Mouse (Mus musculus) right cerebral cortex, postnatal 10 days (tissue): Measurements from ENCODE around the gene Sgk1.
A peak's percentile ranks its signal among the peaks of the same experiment; 100 is the strongest.
"Not testable (repeated sequence)": the region's sequence is repeated elsewhere in the genome, so short reads cannot be mapped to it uniquely, and the experiment has no call there.

Source experiments
- DNase-seq, 2 experiments: peaks; one replicate each; pipeline ENCODE4 v3.0.0; 2021; ENCODE audit warnings: low spot score in 2 of 2

Gene Sgk1

GRCm38 (mm10) chr10:21868221-21868620 is 13.8 kb upstream of the Sgk1 start:
- DNase-seq, result no peak

DNA sequence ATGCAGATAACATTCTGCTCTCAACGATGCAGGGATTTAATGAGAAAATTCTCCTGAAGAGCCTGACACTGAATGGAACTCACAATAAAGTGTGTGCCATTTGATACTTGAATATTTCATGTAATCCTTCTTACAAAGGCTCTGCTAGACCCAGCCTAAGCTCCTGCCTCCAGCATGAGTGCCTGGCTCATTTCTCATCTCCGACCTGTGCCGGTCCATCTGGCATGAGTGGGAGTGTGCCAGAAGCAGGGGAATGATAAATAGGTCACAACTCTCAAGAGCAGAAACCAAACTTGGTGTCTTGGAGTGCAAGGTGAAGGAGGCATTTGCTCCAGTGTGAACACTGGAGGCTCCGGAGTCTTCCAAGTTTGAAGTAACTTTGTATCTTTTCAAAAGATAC is 13.4 kb upstream of the Sgk1 start:
- no peak for DNase-seq

- DNase-seq, result no peak
Measured at GRCm38 (mm10) chr10:21881837-21882183, 174 bp upstream of the Sgk1 start.

- DNase-seq, result peak; percentile 53 to 64
Measured at GRCm38 (mm10) chr10:21883587-21883986, 1.6 kb downstream of the Sgk1 start.

DNA sequence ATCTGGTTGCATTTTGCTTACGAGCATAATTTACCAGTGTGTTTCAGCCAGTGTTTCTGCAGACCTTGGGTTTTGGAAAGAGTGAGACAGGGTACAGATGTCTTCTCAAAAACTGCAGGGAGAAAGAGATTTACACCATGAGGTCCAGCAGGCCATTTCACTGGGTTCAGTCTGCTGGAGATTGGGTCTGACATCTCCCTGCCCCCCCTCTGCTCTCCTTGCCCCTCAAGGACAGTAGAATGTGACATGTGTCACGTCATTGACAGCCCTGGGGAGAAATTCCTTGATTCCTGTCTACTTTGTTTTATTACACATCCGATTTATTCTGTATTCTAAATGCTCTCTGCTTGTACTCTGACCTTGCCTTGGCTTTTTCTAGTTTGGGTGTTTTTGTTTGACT is 2.5 kb downstream of the Sgk1 start:
- no peak for DNase-seq

- no peak for DNase-seq
Measured at GRCm38 (mm10) chr10:21889141-21889765, 7.3 kb downstream of the Sgk1 start.

DNA sequence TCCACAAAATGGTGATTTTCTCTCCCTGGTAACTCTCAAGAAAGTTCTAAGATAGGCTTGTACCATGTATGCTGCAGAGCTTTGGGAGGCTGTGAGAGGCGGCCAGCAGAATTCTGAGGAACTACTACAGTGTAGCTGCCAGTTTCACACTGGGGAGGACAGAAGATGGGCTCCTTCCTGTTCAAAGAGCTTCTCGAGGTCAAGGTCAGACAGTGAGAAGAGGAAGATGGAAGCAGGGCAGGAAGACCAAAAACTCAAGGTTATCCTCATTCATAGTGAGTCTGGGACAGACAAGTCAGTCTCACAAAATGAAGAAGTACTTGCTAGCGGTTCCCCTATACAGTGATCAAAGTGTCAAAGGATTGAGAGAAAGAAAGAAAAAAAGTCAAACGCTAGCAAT is 8.3 kb downstream of the Sgk1 start:
- DNase-seq, result no peak

GRCm38 (mm10) chr10:21891442-21891841 is 9.5 kb downstream of the Sgk1 start:
- no peak for DNase-seq

DNA sequence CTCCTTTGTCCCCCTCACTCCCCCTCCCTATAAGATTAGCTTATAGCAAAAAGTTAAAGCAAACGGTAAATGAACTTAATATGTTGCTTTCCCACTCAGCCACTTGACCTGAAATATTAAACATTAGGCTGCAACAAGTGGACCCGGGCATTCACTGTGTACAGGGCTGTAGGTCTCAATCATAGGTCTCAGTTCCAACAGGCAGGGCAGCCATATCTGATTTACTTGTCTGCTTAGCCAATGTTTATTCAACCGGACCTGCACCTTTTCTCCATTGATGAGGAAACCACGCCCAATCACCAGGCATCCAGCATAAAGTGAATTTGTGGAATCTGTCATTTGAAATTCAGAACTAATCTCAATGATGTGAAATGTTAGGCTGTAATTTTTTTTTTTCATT is 10.1 kb downstream of the Sgk1 start:
- DNase-seq, result no peak

DNA sequence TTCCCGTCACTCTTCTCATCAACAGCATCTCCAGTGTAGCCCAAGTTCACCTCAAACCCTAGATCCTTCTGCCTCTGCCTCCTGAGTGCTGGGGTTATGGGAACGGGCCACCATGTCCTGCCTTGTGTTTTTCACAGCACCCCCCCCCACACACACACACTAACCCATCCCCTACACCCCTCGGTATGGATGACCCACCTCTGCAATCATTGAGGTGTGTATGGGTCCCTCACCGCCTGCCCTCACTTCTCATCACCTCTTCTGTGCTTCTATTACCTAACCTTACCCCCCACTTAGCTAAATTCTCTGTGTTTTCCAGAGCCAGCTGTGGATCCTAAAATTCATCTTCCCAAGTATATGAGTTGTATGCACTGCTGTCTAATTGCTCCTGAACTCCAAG is 16.4 kb downstream of the Sgk1 start:
- no peak for DNase-seq

DNA sequence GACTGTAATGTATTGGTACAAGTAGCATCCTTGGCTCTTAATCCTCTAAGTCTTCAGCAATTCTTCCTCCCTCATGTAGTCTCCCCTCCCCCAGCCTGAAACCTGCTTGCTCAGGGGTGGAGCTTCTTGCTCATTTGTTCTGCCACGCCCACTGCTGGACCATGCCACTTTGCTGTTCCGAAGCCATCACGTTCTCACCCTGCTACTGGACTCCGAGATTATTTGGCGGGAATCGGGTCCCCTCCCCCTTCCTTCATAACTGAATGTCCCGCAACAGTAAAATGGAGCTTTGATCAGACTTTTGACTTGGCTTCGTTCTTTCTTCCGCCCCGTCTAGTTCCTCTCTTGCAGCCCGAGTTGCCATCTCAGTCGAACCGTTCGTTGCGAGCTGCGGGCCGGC is 16.9 kb downstream of the Sgk1 start:
- not testable (repeated sequence) for DNase-seq

GRCm38 (mm10) chr10:21899397-21899796 is 17.4 kb downstream of the Sgk1 start:
- no peak for DNase-seq

DNA sequence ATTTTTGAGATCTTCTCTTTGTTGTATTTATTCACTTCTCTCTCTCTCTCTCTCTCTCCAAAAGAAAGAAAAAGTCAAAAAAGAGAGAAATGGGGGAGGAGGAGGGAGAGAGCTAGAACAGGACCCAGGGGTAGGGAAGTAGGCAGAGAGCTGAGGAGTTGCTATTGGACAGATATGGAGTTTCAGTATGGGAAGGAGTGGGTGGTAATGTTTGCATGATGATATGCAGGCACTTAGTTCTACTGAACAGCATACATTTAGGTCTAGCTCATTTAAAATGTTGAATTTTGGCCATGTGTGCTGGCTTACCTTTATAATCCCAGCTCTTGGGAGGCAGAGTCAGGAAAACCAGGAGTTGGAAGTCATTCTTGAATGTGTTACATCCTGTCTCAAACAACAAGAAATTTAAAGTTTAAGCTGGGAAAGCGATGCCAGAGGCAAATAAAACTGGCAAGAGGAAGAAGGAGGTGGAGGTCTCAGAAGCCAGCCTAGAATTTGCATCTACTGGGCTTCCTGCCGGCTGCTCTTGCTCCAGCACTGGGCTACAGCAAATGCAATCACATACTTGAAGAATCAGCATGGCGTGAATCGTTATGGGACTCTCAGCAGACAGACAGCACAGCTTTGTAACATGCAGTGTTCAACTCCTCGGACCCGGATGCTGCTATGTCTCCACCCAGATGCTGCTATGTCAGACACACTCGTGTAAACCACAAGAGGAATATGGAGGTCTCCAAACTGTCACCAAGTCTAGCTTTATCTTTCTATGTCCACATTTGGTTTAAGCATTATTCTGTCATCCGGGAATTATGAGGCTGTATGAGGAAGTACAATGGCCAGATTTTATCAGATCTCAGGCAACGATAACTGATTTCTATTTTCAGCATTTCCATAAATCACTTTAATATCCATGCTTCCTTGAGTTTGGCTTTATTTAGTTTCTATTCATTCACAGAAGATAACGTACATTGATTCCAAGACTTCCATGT is 20.5 kb downstream of the Sgk1 start:
- no peak for DNase-seq

DNA sequence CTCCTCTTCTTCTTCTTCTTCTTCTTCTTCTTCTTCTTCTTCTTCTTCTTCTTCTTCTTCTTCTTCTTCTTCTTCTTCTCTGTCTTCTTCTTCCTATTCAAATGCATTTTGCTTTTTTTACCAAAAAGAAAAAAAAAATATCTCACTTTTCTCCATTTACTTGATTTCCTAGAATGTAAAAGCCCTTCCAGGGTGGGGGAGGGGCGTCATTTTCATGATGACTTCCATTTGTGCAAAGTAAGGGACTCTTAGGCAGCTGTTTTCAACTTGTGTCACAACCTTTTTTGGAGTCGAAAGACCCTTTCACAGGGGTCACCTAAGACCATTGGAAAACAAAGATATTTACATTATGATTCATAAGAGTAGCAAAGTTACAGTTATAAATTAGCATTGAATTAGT is 22.2 kb downstream of the Sgk1 start:
- DNase-seq, result no peak

DNA sequence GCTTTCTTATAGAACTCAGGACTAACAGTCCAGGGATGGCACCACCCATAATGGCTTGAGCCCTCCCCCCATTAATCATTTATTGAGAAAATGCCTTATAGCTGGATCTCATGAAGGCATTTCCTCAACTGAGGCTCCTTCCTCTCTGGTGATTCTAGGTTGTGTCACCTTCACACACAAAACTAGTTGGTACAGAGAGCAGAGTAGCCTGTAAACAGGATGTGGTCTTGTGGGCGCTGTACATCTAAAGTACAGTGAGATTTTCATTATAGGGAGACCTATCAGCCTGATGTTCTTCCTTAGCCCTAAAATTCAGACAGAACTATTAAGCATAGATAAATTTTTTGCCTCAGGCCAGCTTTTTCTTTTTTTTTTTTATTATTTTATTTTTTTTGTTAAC is 23.6 kb downstream of the Sgk1 start:
- no peak for DNase-seq

GRCm38 (mm10) chr10:21906894-21907446 is 25.0 kb downstream of the Sgk1 start:
- no peak for DNase-seq

- no peak for DNase-seq
Measured at GRCm38 (mm10) chr10:21907784-21908183, 25.8 kb downstream of the Sgk1 start.

GRCm38 (mm10) chr10:21908686-21909085 is 26.7 kb downstream of the Sgk1 start:
- no peak for DNase-seq

DNA sequence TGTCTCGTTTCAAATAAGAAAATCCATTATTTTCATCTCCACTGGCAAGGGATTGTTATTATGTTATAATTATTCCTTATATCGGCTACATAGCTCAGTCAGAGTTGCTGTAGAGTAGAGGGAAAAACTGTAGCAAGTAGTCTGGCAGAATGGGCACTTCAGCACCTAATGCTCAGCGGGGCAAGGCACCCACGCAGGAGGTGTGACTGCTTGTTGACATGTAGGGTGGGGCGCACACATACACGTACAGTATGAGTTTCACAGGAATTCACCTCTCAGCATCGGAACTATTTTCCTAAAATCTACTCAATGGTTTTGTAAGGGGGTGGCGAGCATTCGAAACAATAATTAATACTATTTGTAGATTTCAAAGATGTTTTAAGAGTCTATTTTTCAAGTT is 28.4 kb downstream of the Sgk1 start:
- no peak for DNase-seq

- no peak for DNase-seq
Measured at GRCm38 (mm10) chr10:21911303-21911947, 29.4 kb downstream of the Sgk1 start.

DNA sequence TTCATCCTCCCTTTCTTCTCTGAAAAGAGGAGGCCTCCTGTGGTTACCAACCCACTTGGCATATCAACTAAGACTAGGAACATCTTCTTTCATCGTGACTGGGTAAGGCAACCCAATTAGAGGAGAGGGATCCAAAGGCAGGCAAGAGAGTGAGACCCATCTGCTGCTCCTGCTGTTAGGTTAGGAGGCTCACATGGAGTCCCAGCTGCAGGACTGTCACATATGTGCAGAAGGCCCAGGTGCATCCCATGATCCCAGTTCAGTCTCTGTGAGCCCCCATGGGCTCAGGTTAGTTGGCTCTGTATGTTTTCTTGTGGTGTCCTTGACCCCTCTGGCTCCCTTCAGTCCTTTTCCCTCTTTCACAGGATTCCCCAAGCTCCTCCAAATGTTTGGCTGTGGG is 32.8 kb downstream of the Sgk1 start:
- no peak for DNase-seq

GRCm38 (mm10) chr10:21916301-21917071 is 34.5 kb downstream of the Sgk1 start:
- DNase-seq, result peak in 1 of 2 experiments; percentile 44
